Mouse (Mus musculus): ENCODE measurements around the gene Zfp748.

Zfp748 gene

GRCm38 (mm10) chr13:67553730-67554129, at the start of gene Zfp748:
Gene Zfp748, minus strand, starts transcription at chr13:67553830.
- no peak for ATAC-seq (ENCODE audit: low TSS enrichment)

DNA sequence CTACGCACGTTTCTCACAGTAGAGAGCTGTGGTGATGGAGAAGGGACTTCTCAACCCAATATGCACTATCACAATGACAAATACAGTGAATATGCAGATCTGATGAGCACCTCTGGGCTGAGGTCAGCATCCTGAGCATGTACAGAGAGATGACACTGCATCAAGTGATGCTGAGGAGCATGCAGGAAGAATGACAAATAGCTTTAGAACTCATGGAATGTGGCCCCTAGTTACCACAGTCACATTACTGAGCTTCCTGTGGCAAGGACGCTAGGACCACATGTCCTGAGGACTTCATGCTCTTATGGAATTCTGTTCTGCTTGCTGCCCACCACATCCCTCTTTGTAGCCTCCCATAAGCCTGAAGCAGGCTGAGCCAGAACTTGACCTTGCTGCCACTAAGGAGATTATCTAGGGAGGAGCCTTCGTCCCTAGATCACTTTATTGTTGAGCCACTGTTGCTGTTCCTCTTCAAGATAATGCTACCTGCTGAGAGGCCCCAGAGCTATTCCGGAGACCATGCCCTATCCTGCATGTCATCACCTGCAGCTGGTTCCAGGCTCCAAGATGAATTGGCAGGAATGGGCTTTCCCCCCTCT, 19.1 kb upstream of the Zfp748 start:
- ATAC-seq (ENCODE audit: low TSS enrichment) = no peak

- peak; percentile 100 for ATAC-seq (ENCODE audit: low TSS enrichment)
Observed at GRCm38 (mm10) chr13:67552505-67553346, 904 bp downstream of the Zfp748 start.

GRCm38 (mm10) chr13:67545941-67546340, 7.7 kb downstream of the Zfp748 start:
- no peak for ATAC-seq (ENCODE audit: low TSS enrichment)

DNA sequence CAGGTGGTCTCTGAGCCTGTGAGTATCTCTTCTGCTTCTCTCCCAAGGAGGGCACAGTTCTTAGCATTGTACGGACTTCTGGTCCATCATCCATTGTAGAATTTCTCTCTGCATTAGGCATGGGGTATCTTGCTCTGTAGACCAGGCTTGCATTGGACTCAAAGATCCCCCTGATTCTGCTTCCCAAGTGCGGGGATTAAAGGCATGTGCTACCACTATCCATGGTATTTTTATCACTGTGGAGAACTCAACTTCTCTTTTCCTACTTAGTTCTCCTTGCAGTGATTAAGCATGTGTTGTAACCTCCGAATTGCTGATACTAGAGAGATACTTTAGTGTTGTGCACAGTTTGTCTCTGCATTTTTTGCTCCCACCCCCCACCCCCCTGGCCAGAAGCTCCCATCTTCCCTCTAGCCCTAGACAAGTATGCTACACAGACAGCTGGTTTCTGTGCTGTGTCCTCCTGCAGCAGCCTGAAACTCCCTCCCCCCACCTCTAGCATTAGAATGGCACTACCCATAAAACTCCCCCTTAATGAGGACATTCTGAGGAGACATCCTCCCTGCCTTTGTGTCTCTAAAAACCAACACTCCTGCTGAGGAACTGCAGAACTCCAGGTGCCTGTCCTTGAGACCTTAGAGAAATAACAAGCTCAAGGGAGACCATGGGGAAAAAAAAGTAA, 26.4 kb downstream of the Zfp748 start:
- ATAC-seq (ENCODE audit: low TSS enrichment) = no peak

DNA sequence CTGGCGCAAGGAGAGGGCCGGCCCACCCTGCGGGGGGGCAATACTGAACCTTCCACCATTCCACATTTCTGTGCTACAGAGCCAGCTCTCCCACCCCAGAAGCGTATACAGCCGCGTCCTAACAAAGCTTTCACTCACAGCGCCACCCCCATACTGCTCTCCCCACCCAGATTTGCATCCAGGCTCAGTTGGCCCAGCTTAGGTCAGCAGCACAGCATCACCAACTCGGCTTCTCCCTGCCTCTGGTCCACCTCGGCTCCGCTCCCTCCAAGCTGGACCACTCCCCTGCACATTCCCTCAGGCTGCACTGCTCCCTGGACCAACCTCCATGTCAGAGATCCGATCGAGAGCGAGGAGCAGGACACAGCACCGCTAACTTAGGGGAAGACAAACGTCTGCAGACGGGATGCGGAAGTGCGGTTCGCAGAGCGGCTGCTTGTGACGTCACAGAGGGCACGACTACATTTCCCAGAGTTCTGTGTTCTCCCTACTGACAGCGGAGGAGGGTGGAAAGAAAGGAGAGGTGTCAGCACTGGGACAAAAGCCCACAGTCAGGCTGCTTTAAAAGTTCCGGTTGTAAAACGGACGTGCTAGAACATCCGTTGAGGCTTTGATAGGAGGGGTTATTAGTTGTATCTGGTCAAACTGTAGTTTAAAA, 27.7 kb downstream of the Zfp748 start, which contains the start of the genes Gm26965 and Zfp87:
Gene Gm26965, minus strand, starts transcription at position 399 of the 658 bp plus-strand sequence.
Gene Zfp87, minus strand, starts transcription at position 425 of the 658 bp plus-strand sequence.
- peak; percentile 100 for ATAC-seq (ENCODE audit: low TSS enrichment)

GRCm38 (mm10) chr13:67500908-67501307, 52.7 kb downstream of the Zfp748 start:
- ATAC-seq (ENCODE audit: low TSS enrichment) = no peak

DNA sequence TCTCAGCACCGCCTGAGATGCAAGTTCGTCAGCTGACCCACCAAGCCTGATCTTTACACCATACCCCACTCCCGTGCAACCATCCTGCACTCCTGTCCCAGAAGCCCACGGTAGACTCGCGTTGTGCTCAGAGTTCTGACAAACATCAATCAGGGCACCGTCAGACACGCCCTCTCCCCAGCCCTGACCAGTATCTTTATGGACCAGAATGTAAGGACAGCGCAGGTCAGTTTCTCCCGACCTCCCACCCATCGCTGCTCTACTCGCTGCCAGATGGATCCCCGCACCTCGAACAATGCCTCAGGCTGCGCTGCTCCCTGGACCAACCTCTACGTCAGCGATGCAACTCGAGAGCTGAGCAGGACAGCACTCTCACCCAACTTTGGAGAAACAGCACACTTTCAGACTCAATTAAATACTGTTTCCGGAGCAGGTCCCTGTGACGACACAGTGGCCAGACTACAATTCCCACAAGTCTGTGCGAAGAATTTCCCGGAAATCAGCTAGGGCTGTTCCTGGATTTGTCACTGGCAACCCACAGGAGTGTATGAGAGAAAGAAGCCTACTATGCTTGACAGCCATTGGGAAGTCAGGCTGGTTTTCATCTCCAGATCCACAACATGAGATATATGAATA, 53.4 kb downstream of the Zfp748 start, which contains the start of gene Zfp58:
Gene Zfp58, minus strand, starts transcription at position 472 of the 636 bp plus-strand sequence.
- ATAC-seq (ENCODE audit: low TSS enrichment) = peak; percentile 100

DNA sequence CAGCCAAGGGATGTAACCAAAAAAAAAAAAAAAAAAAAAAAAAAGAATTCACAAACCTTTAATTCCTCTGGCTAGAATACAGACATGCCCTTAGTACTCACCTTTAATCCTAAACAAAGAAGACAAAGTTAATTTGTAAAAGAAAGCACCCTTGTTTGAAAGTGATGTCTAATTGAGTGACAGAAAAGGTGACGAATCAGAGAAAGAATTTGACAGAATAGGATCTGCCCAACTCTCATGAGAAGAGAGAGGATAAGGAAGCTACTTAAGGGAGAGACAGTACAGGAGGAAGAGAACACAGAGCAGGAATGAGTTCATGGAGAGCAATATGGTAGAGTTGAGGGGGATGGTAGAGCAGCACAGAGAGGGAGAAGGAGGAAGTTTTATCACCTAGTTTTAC, 58.0 kb downstream of the Zfp748 start:
- no peak for ATAC-seq (ENCODE audit: low TSS enrichment)
